Mouse (Mus musculus) adrenal gland, postnatal 4 days (tissue): ENCODE results near the gene Cd27. TPM values are rescaled to one million over a fixed set of nuclear protein-coding genes. Genes with fewer than 3 reads are reported as not detected.
"Not testable (repeated sequence)": the region's sequence is repeated elsewhere in the genome, so short reads cannot be mapped to it uniquely, and the experiment has no call there.

ENCODE experiments used
- DNase-seq, 2 experiments: peaks; one replicate each; pipeline ENCODE4 v3.0.0; 2021 to 2022; ENCODE audit warnings: low spot score in 2 of 2, mixed read lengths in 2 of 2
- long read RNA-seq, 2 experiments: library from polyadenylated mRNA; stranded (forward); transcript quantifications; one replicate each; pipeline ENCODE4 v2.0.0; 2021
- total RNA-seq, 2 experiments: library from RNA; stranded (reverse); gene quantifications; 2 replicates each; pipeline ENCODE4 v1.2.3; 2021

Gene Cd27
- under 1 TPM; 0.36 to 0.68 TPM for total RNA-seq
- long read RNA-seq, experiment 1, partial matches to known transcripts: 0 of 7 reads
- long read RNA-seq, experiment 1, other reads (novel, unspliced or antisense): 7 of 7 reads
- long read RNA-seq, experiment 2, partial matches to known transcripts: 1 of 8 reads
- long read RNA-seq, experiment 2, other reads (novel, unspliced or antisense): 6 of 8 reads

DNA sequence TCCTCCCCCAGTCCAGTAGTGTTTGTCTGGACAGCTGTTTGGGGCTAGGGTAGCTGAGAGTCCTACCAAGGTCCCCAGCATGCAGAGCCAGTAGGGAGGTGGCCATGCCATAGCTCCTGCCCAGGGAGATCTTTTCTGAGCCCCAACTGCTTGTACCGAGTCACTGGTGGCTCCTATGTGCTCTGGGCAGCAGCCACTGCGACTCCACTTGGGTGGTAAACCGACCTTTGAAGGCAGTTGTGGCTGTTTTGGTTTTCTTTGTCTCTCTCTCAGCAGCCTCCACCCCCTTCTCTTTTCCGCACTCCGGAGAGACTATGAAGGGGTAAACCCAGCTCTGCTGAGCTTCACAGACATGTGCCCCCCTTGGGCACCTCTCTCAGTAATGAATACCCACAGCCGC is at the start of gene Cd27:
Gene Cd27 (minus strand): TSS at position 229 of the 400 bp plus-strand sequence.
- no peak for DNase-seq

DNA sequence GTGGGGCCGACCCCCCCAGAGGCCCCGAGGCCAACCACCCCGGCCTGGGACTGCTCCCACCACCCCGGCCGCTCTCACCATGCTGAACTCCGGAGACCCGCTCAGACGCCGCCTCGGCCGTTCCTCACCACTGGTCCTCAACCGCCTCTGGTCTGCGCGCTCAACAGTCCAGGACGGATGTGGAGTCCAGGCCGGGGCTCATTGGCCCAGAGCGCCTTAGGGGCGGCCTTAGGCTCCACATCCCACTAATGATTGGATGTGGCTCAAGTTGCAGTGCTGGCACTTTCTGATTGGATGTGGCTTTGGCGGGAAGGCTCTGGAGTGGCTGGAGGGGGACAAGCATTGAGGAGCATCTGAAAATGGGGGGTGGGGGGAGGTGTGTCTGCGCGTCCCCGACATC is 49.1 kb upstream of the Cd27 start, which contains the start of gene Tuba3a:
Gene Tuba3a (minus strand): TSS at position 153 of the 400 bp plus-strand sequence.
- DNase-seq: no peak

DNA sequence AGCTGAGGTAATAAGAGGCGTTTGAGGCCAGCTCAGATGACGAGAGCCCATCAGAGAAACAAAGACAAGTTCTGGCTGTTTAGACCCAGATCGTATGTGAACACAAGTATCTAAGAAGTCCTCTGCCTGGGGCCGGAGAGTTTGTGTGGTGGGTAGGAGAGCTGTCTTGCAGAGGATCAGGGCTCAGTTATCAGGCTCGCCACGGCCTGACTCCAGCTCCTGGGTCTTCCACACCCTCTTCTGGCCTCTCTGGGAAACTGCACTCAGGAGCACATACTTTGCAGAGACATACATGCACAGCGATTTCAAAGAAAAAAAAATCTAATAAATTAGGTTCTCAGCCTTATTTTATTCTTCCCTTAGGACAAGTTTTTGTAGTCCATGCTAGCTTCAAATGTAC is 47.9 kb upstream of the Cd27 start:
- DNase-seq: no peak

DNA sequence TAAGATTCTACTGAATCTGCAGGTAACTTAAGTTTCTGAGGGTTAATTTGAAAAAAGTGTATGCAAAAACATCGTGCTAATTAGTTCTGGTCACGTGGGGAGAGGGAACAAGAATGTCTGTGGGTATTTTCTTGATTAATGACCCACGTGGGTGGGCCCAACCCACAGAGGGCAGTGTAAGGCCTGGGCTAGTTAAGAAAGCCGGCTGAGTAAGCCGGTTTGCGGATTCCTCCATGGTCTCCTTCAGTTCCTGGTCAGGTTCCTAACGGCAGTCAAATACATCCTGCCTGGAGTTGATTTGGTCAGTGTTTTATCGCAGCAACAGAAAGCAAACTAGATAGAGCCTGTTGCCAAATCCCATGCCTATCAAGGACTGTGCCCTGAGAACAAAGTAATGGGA is 47.4 kb upstream of the Cd27 start:
- DNase-seq: no peak

GRCm38 (mm10) chr6:125282721-125283120 is 45.9 kb upstream of the Cd27 start:
- DNase-seq: not testable (repeated sequence)

DNA sequence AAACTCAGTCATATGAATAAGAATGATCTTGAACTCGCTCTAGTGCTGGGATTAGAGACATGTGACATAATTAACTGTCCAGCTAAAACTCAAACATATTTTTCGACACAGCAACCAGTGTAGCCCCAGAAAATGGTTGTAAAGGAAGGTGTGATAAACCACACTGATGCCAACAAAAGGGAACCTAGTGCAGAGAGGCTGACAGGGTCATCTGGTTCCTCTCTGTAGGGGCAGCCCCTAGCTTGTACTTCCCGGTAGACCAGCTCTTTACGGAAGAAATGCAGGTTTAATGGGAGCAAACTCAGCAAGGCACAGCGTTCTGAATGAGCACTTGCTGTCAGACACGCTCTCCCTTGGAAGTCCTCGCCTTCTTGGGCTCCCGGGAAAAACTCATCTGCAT is 42.9 kb upstream of the Cd27 start:
- no peak for DNase-seq

DNA sequence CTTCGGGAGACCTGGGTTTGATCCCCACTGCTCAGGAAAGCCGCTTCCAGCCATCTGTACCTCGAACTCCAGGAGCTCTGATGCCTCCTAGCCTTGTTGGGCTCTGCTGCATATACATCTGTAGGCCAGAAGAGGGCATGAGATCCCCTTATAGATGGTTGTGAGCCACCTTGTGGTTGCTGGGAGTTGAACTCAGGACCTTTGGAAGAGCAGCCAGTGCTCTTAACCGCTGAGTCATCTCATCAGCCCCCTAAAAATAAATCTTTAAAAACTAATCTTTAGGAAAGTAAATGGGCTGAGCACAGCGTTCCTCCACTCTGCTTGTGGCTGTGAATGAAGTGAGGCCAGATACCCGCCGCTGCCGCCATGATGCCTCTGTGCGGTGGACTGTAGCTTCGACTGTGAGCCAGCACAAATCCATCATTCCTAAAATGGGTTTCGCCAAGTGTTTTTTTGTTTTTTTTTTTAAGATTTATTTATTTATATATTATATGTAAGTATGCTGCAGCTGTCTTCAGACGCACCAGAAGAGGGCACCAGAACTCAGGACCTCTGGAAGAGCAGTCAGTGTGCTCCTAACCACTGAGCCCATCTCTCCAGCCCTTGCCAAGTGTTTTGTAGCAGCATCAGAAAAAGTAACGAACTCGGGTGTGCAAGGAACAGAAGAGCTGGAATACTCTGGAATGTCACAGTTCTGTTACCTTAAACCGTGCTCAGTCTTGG is 38.2 kb upstream of the Cd27 start:
- DNase-seq: no peak

DNA sequence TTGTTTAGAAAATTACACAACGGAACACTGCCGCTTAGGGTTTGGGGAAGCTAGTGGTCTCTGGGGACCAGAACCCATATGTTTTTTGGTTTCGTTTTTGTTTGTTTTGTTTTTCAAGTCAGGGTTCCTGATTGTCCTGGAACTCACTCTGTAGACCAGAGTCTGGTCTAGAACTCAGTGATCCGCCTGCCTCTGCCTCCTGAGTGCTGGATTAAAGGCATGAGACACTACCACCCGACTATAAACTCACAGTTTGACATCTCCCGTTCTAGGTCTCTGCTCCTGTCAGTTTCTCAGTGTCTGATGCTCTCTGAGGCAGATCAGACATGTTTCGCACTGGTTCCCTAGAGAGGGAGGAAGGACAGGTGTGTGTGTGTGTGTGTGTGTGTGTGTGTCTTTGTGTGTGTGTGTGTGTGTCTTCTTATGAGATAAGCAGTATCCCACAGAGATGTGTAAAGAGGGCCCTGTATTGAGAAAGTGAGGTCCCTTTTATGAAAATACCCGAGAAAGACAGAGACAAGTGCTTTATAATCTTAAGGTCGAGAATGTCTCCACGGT is 35.5 kb upstream of the Cd27 start:
- no peak for DNase-seq

GRCm38 (mm10) chr6:125271455-125272227 is 34.8 kb upstream of the Cd27 start:
- peak; percentile 61 to 77 for DNase-seq

DNA sequence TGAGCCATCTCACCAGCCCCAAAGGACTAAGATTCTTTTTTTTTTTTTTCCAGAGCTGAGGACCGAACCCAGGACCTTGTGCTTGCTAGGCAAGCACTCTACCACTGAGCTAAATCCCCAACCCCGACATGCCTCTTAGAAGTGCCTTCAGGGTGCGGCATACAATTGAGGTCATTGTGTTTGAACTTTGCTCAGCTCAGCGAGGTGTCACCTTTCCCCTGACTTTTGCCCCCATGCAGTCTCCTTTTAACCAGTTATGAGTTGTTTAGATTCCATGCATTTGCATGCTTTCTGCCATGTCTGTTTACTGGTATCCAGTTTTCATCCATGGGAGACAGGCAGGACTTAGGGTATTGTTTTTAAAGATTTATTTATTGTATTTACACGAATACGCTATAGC is 32.0 kb upstream of the Cd27 start:
- DNase-seq: no peak

- no peak for DNase-seq
These were observed 30.7 kb upstream of the Cd27 start for GRCm38 (mm10) chr6:125267469-125267868.

DNA sequence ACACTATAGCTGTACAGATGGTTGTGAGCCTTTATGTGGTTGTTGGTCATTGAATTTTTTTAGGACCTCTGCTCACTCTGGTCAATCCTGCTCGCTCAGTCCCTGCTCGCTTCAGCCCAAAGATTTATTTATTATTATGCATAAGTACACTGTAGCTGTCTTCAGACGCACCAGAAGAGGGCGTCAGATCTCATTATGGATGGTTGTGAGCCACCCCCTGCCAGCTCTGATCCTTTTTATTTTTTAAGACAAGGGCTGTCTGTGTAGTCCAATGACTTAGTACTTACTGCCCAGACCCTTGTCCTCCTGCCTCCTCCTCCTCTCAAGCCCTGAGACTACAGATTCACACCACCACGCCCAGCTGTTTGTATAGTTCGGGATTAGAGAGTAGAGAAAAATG is 29.8 kb upstream of the Cd27 start:
- not testable (repeated sequence) for DNase-seq

- no peak for DNase-seq
These were observed 29.3 kb upstream of the Cd27 start for GRCm38 (mm10) chr6:125266091-125266490.

DNA sequence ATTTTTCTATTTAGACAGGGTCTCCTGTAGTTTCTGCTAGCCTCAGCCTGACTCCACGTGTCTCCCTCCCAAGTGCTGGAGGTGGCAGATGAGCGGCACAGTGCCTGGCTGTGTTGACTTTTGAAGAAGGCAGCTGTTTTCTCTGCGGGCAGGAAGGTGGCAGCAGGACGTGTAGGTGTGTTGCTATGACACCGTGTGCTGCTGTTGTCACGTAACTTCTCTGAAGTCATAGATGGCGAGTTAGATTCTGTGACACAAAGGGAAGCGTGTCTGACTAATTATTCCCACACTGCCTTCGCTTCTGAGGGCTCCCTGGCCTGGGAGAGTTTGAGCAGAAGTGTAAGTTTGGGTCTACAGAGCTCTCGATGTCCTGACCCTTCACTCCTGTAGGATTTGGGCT is 28.4 kb upstream of the Cd27 start:
- no peak for DNase-seq

- no peak for DNase-seq
These were observed 27.4 kb upstream of the Cd27 start for GRCm38 (mm10) chr6:125264219-125264618.

- no peak for DNase-seq
These were observed 23.3 kb upstream of the Cd27 start for GRCm38 (mm10) chr6:125260006-125260555.

DNA sequence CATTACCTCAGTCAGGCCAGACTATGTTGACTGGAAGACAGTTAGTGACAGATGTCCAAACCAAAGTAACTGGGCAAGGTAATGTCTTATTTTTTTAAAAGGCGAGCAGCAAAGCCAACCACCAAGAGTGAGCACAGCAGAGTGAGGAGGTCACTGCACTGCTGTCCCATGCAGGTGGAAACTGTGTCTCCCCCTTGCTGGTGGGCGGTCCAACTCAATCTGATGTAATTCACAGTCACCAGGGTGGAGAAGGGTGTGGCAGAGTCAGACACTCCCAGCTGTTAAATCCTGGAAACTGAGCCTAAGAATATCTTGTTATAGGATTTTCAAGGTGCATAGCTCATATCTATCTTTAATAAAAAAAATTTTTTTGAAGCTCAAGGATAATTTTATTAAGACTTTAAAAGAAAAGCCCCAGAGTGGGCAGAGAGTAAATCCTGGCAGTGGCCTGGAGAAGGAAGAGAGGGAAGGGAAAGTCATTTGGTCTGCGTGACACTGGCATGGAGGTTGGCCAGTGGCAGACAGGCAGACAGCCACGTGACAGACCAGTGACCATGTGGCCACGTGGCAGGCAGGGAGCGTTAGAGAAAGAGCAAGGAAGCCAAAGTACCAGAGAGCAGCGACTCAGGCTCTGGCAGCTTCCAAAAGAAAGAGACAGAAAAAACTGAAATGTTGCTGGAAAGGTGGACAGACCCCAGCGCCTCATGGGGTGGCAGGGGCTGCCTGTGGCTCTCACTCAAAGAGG is 19.6 kb upstream of the Cd27 start:
- no peak for DNase-seq

DNA sequence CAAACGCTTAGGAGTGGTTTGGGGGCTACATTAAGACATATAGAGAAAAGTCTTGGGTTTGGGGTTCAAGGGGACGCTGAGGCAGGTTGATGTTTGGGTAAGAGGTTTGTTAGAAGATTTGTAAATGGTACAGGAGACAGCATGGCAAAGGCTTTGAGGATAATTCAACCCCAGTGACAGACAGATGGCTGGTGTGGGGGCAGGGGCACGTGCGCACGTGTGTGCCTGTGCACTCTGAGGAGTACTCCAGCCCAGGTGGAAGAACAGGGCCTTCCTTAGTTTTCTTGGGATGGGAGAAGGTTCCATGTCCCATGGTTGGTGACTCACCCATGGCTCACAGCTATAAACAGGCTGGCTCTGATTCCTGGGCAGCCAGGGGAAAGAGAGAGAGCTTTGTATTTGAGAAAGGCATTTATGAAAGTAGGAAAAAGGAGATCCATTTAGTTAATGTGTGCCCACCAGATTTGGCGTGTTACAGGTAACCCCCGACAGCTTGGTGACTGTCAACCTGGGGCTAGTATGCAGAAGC is 18.8 kb upstream of the Cd27 start:
- DNase-seq: no peak

DNA sequence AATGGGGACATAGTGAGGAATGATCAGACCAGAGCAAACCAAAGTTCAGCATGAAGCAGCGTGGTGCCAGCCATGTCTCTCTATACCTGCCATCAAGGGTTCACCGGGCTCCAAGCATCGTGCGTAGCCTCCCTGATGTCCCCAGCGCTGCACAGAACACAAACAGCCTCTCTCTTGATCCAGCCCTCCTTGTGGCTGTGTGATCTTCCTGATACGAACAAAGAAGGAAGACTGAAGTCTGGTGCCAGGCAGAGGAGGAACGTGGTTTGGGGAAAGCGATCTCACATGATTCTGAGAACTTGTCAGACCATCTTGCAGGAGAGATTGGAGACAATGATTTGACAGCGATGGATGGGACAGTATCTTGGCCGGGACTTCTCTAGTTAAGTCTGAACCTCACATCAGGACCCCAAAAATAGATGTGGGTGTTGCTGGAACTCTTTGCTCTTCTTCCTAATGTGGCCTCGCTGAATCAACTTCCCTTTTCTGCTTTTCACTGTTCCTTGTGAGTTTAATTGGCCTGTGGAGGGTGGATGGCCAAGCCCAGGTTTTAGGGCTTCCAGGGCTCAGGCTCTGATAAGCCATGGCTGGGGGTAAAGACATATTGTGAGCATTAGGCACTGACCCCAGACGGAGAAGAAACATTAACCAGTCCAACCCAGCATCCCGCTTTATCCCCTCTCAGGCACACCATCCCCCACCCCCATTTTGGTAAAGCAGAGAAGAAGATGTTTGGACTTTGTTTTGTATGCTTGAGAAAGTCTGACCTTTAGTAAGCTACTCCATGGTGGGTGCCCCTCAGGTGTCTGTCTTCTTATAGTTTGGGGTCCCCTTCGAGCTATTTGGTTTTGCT is 17.3 kb upstream of the Cd27 start:
- DNase-seq: no peak

- no peak for DNase-seq
These were observed 15.9 kb upstream of the Cd27 start for GRCm38 (mm10) chr6:125252711-125253110.
